Mouse (Mus musculus) myocyte (in vitro differentiated cells): ENCODE measurements around the gene Mgme1. TPM values are rescaled to one million over a fixed set of nuclear protein-coding genes. Genes with fewer than 3 reads are reported as not detected.

Experiments
- H3K27me3 ChIP-seq: one replicate; pipeline ENCODE4 v1.6.1; 2011; ENCODE audit not compliant: control insufficient read depth, insufficient read depth, insufficient read length
- H3K36me3 ChIP-seq: one replicate; pipeline ENCODE4 v1.6.1; 2011; ENCODE audit not compliant: control insufficient read depth, insufficient read depth
- H3K4me2 ChIP-seq: one replicate; pipeline ENCODE4 v1.6.1; 2011; ENCODE audit warnings: low read depth, control low read depth
- H3K4me3 ChIP-seq: one replicate; pipeline ENCODE4 v1.5.1; 2011; ENCODE audit warnings: mild to moderate bottlenecking, control low read depth, moderate library complexity
- H3K79me2 ChIP-seq: one replicate; pipeline ENCODE4 v1.6.1; 2011; ENCODE audit not compliant: control insufficient read depth, insufficient read depth
- H3ac ChIP-seq: one replicate; pipeline ENCODE4 v1.6.1; 2011; ENCODE audit not compliant: control insufficient read depth, insufficient read length
- CEBPB ChIP-seq: IDR thresholded peaks from 2 replicates; pipeline ENCODE4 v1.6.1; 2011; ENCODE audit warnings: mild to moderate bottlenecking, moderate library complexity; ENCODE audit not compliant: poor library complexity, insufficient read depth, severe bottlenecking
- E2F4 ChIP-seq: IDR thresholded peaks from one replicate; pipeline ENCODE4 v1.6.1; 2011; ENCODE audit warnings: mild to moderate bottlenecking, control low read depth, moderate library complexity; ENCODE audit not compliant: insufficient read depth
- MAX ChIP-seq: IDR thresholded peaks from one replicate; pipeline ENCODE4 v1.6.1; 2011; ENCODE audit warnings: low read depth, mild to moderate bottlenecking, control low read depth
- MYOD1 ChIP-seq, 3 experiments: IDR thresholded peaks; one replicate each; pipeline ENCODE4 v1.6.1; 2011; ENCODE audit warnings: control low read depth in 2 of 3, low read depth in 2 of 3, mild to moderate bottlenecking in 2 of 3, moderate library complexity in 1 of 3; ENCODE audit not compliant: insufficient read length in 2 of 3, control insufficient read depth in 1 of 3
- MYOG ChIP-seq, 3 experiments: IDR thresholded peaks; one replicate each; pipeline ENCODE4 v1.6.1; 2011; ENCODE audit warnings: control low read depth in 2 of 3, low read depth in 2 of 3, mild to moderate bottlenecking in 2 of 3; ENCODE audit not compliant: insufficient read length in 2 of 3, control insufficient read depth in 1 of 3, insufficient read depth in 1 of 3
- POLR2A ChIP-seq: IDR thresholded peaks from one replicate; pipeline ENCODE4 v1.6.1; 2011; ENCODE audit warnings: low read depth, mild to moderate bottlenecking, control low read depth, moderate library complexity; ENCODE audit not compliant: insufficient read length
- POLR2AphosphoS2 ChIP-seq: IDR thresholded peaks from one replicate; pipeline ENCODE4 v1.6.1; 2011; ENCODE audit warnings: low read depth, control low read depth; ENCODE audit not compliant: insufficient read length
- REST ChIP-seq: IDR thresholded peaks from one replicate; pipeline ENCODE4 v1.6.1; 2011; ENCODE audit warnings: mild to moderate bottlenecking, control low read depth, moderate library complexity; ENCODE audit not compliant: insufficient read depth, insufficient read length
- SRF ChIP-seq: IDR thresholded peaks from one replicate; pipeline ENCODE4 v1.6.1; 2011; ENCODE audit warnings: low read depth; ENCODE audit not compliant: control insufficient read depth, insufficient read length
- TCF12 ChIP-seq: IDR thresholded peaks from one replicate; pipeline ENCODE4 v1.6.1; 2011; ENCODE audit warnings: mild to moderate bottlenecking, control low read depth; ENCODE audit not compliant: poor library complexity, insufficient read depth, severe bottlenecking
- TCF3 ChIP-seq: IDR thresholded peaks from one replicate; pipeline ENCODE4 v1.6.1; 2011; ENCODE audit warnings: low read depth, control low read depth; ENCODE audit not compliant: insufficient read length
- USF1 ChIP-seq: IDR thresholded peaks from one replicate; pipeline ENCODE4 v1.6.1; 2011; ENCODE audit warnings: low read depth, mild to moderate bottlenecking, control low read depth, moderate library complexity
- polyA plus RNA-seq: library from polyadenylated mRNA; unstranded; fragments of >200 nt; fragmentation: generic; extraction: Trizol; gene quantifications from one replicate; pipeline ENCODE4 v1.2.1, GENCODE M21; 2012; ENCODE audit warnings: missing spikeins

The Mgme1 gene
- polyA plus RNA-seq, 1 experiment = 3.7 TPM

DNA sequence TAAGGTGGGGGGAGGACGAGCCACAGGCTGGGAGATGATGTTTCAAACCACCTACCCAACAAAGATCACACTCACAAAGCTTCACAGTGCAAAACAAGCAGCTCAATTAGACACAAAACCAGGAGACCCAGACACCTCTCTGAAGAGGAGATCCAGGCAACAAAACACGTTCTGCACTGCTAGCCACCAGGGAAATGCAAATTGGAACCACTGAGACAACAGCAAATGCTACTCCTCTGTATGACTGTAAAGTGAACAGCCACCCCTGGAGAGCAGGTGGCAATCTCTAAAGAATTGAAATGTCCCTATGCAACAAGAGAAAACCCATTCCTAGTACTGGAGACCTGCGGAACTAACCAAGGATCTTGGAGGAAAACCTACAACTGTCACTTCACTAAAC lies 36.9 kb upstream of the Mgme1 start:
- H3K27me3 ChIP-seq = no peaks in the 10 kb centered on the region

GRCm38 (mm10) chr2:144235776-144236175 lies 34.7 kb upstream of the Mgme1 start:
- no peaks in the 10 kb centered on the region for H3K36me3 ChIP-seq
- H3K27me3 ChIP-seq = no peaks in the 10 kb centered on the region
- no peak overlapping the region for H3K4me2 ChIP-seq
- TF ChIP-seq USF1 (no peak), CEBPB (no peak), SRF (no peak), E2F4 (no peak), POLR2AphosphoS2 (no peak), MYOD1 (IDR thresholded peaks at IDR 0.05; ENCODE audit: control insufficient read depth in 1 of 3, insufficient read length in 2 of 3, low read depth in 2 of 3) (no peak), POLR2A (no peak), MAX (no peak), MYOG (IDR thresholded peaks at IDR 0.05; ENCODE audit: control insufficient read depth in 1 of 3, insufficient read depth in 1 of 3, insufficient read length in 2 of 3, low read depth in 2 of 3) (no peak), TCF3 (no peak), REST (no peak), TCF12 (no peak)
- no peaks in the 10 kb centered on the region for H3K79me2 ChIP-seq
- no peak overlapping the region for H3ac ChIP-seq
- no peak overlapping the region for H3K4me3 ChIP-seq

More for the DNA sequence above, 36.9 kb upstream of the Mgme1 start:
- no peak overlapping the region for H3K4me3 ChIP-seq
- H3K36me3 ChIP-seq = no peaks in the 10 kb centered on the region
- no peaks in the 10 kb centered on the region for H3K79me2 ChIP-seq
- H3ac ChIP-seq = no peak overlapping the region
- no peak for TF ChIP-seq MYOD1 (IDR thresholded peaks at IDR 0.05; ENCODE audit: control insufficient read depth in 1 of 3, insufficient read length in 2 of 3, low read depth in 2 of 3)
- no peak for TF ChIP-seq TCF12
- no peak for TF ChIP-seq E2F4
- no peak overlapping the region for H3K4me2 ChIP-seq

GRCm38 (mm10) chr2:144236791-144237584 lies 33.5 kb upstream of the Mgme1 start:
- Histone ChIP-seq H3K36me3 (no peaks in the 10 kb centered on the region), H3K4me3 (no peak overlapping the region), H3K4me2 (no peak overlapping the region), H3K79me2 (no peaks in the 10 kb centered on the region), H3K27me3 (no peaks in the 10 kb centered on the region), H3ac (no peak overlapping the region)
- no peak for TF ChIP-seq POLR2AphosphoS2
- no peak for TF ChIP-seq TCF12
- no peak for TF ChIP-seq E2F4
- TF ChIP-seq TCF3 = no peak
- TF ChIP-seq MAX = no peak
- no peak for TF ChIP-seq MYOD1 (IDR thresholded peaks at IDR 0.05; ENCODE audit: control insufficient read depth in 1 of 3, insufficient read length in 2 of 3, low read depth in 2 of 3)

DNA sequence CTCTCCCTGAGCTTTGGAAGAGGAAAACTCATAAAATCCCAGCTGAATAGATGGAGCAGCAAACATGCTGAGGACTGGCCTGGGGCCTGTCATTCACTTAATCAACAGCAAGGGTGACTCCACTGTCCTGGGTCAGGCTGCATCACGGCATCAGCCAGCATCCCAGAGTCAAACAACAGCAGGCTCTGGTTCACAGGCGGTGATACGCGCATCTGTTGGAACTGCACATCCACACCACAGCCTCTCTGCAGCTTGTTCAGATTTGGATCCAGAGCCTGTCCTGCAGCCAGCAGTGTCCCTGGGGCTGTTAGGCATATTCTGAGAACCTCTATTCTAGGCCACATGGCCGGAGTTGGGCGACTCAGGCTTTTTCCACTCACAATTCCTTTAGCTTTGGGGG lies 32.1 kb upstream of the Mgme1 start:
- no peak overlapping the region for H3K4me3 ChIP-seq
- TF ChIP-seq USF1 = no peak
- TF ChIP-seq E2F4 = no peak
- no peak for TF ChIP-seq POLR2A
- TF ChIP-seq MYOD1 (IDR thresholded peaks at IDR 0.05; ENCODE audit: control insufficient read depth in 1 of 3, insufficient read length in 2 of 3, low read depth in 2 of 3) = no peak
- TF ChIP-seq TCF3 = no peak
- no peak for TF ChIP-seq CEBPB
- TF ChIP-seq TCF12 = no peak
- no peak for TF ChIP-seq REST
- no peak for TF ChIP-seq POLR2AphosphoS2
- TF ChIP-seq MYOG (IDR thresholded peaks at IDR 0.05; ENCODE audit: control insufficient read depth in 1 of 3, insufficient read depth in 1 of 3, insufficient read length in 2 of 3, low read depth in 2 of 3) = no peak
- no peak for TF ChIP-seq MAX
- no peaks in the 10 kb centered on the region for H3K79me2 ChIP-seq
- no peaks in the 10 kb centered on the region for H3K27me3 ChIP-seq
- H3K4me2 ChIP-seq = no peak overlapping the region
- H3K36me3 ChIP-seq = no peaks in the 10 kb centered on the region
- no peak overlapping the region for H3ac ChIP-seq

DNA sequence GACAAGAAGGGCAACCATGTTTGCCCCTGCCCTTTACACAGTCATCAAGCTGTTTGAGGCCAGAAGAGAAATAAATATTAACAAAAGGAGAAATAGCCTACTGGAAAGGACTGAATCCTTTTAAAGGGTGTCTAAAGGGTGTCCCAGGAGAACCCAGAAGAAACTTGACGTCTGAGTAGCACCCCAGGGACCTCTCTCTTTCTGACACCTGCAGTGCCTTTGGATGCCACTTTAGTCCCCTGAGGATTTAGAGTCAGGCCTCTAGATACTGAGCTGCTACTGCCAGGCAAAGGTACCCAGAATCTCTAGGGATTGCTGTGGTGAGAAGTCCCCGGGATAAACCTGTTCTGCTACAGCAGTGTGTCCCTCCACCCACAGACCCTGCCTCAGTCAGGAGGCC lies 31.1 kb upstream of the Mgme1 start:
- no peaks in the 10 kb centered on the region for H3K27me3 ChIP-seq
- no peaks in the 10 kb centered on the region for H3K36me3 ChIP-seq
- no peak overlapping the region for H3ac ChIP-seq
- no peak overlapping the region for H3K4me2 ChIP-seq
- TF ChIP-seq E2F4 = no peak
- no peaks in the 10 kb centered on the region for H3K79me2 ChIP-seq
- H3K4me3 ChIP-seq = no peak overlapping the region
